Mouse (Mus musculus) C2C12 (cell line): ENCODE data around the gene Nemp1. TPM values are rescaled to one million over a fixed set of nuclear protein-coding genes. Genes with fewer than 3 reads are reported as not detected.

Experiments used
- H3K27me3 ChIP-seq: one replicate; pipeline ENCODE4 v1.6.1; 2011; ENCODE audit not compliant: control insufficient read depth, insufficient read depth, insufficient read length
- H3K36me3 ChIP-seq: one replicate; pipeline ENCODE4 v1.6.1; 2011; ENCODE audit not compliant: control insufficient read depth, insufficient read depth
- H3K4me3 ChIP-seq: one replicate; pipeline ENCODE4 v1.5.1; 2011; ENCODE audit warnings: mild to moderate bottlenecking, control low read depth; ENCODE audit not compliant: poor library complexity, insufficient read depth, severe bottlenecking
- H3K79me2 ChIP-seq: one replicate; pipeline ENCODE4 v1.6.1; 2011; ENCODE audit not compliant: control insufficient read depth, insufficient read depth
- H3K79me3 ChIP-seq: one replicate; pipeline ENCODE4 v1.6.1; 2011; ENCODE audit warnings: low read depth, control low read depth
- H3ac ChIP-seq: one replicate; pipeline ENCODE3; 2011; ENCODE audit warnings: low read depth; ENCODE audit not compliant: control insufficient read depth, insufficient read length
- CEBPB ChIP-seq: IDR thresholded peaks from one replicate; pipeline ENCODE4 v1.6.1; 2011; ENCODE audit warnings: low read depth, mild to moderate bottlenecking, control low read depth, moderate library complexity
- CTCF ChIP-seq: IDR thresholded peaks from one replicate; pipeline ENCODE4 v1.5.1; 2011; ENCODE audit not compliant: control insufficient read depth, insufficient read depth, insufficient read length
- FOSL1 ChIP-seq: IDR thresholded peaks from one replicate; pipeline ENCODE4 v1.8.0; 2011; ENCODE audit warnings: mild to moderate bottlenecking, low read length; ENCODE audit not compliant: poor library complexity, insufficient read depth, severe bottlenecking
- MAX ChIP-seq: IDR thresholded peaks from one replicate; pipeline ENCODE4 v1.6.1; 2011; ENCODE audit warnings: mild to moderate bottlenecking, control low read depth
- MYOD1 ChIP-seq: IDR thresholded peaks from one replicate; pipeline ENCODE4 v1.6.1; 2011; ENCODE audit warnings: low read depth; ENCODE audit not compliant: control insufficient read depth, insufficient read length
- MYOG ChIP-seq: IDR thresholded peaks from one replicate; pipeline ENCODE4 v1.6.1; 2011; ENCODE audit not compliant: control insufficient read depth, insufficient read length; ENCODE audit errors: extremely low read depth
- USF1 ChIP-seq: IDR thresholded peaks from one replicate; pipeline ENCODE4 v1.6.1; 2011; ENCODE audit warnings: low read depth, mild to moderate bottlenecking, control low read depth, moderate library complexity
- polyA plus RNA-seq: library from polyadenylated mRNA; unstranded; fragments of >200 nt; fragmentation: generic; extraction: Trizol; gene quantifications from one replicate; pipeline ENCODE4 v1.2.1, GENCODE M21; 2012; ENCODE audit warnings: missing spikeins

Nemp1 gene
- polyA plus RNA-seq, 1 experiment = 6.8 TPM

- no peaks in the 10 kb centered on the region for H3K79me3 ChIP-seq
- H3K36me3 ChIP-seq = no peaks in the 10 kb centered on the region
- TF ChIP-seq FOSL1 (no peak), USF1 (no peak), MYOG (no peak), MAX (no peak), CTCF (no peak), MYOD1 (no peak), CEBPB (no peak)
- H3K4me3 ChIP-seq = no peak overlapping the region
- H3K79me2 ChIP-seq = no peaks in the 10 kb centered on the region
- H3ac ChIP-seq = no peak overlapping the region
- H3K27me3 ChIP-seq = peaks cover 79% of the 10 kb centered on the region
Measured at GRCm38 (mm10) chr10:127730933-127731310, 64.2 kb downstream of the Nemp1 start.

DNA sequence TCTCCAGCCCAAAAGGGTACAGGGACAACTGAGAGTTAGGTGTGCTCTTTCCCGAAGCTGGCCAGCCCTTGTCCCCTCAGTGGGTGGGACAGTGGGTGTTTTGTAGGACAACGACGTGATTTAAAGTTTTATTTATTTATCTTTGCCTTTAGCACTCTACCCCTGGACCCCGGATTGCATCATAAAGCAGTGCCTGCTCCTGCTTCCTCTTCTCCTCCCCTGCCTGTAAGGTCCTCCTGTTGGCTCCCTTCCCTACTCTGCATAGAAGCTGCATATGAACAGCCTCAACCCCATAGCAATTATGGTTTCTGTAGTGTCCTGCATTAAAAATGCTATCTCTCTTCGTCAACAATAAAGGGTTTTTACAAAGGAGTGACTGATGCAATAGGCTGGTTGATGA is 64.7 kb downstream of the Nemp1 start:
- no peak overlapping the region for H3ac ChIP-seq
- H3K79me2 ChIP-seq = no peaks in the 10 kb centered on the region
- H3K27me3 ChIP-seq = peaks cover 74% of the 10 kb centered on the region
- H3K36me3 ChIP-seq = no peaks in the 10 kb centered on the region
- no peaks in the 10 kb centered on the region for H3K79me3 ChIP-seq
- TF ChIP-seq FOSL1 (no peak), USF1 (no peak), CEBPB (no peak), MYOD1 (no peak), MAX (no peak), MYOG (no peak), CTCF (no peak)
- H3K4me3 ChIP-seq = no peak overlapping the region

DNA sequence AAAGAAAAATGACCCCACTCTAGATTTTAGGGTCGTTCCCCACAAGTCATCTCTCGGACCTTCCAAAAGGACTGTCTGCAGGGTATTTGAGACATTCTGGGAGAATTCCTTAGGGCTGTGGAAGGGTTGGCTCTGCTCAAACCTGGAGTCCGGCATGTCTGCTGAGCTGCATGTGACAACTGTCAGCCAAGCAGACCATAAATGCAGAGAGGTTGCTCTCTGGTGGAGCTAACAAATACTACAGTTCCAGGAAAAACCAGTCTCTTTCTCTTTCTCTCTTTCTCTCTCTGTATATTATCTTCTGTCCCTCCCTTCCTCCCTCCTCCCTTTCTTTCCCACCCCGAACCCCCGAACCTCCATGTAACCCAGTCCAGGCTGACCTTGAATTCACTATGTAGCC is 67.7 kb downstream of the Nemp1 start:
- Histone ChIP-seq H3K4me3 (no peak overlapping the region), H3K27me3 (peaks cover 44% of the 10 kb centered on the region), H3K36me3 (no peaks in the 10 kb centered on the region), H3K79me2 (no peaks in the 10 kb centered on the region), H3K79me3 (no peaks in the 10 kb centered on the region), H3ac (no peak overlapping the region)
- TF ChIP-seq CTCF (no peak), MYOD1 (no peak), MAX (no peak), FOSL1 (no peak), CEBPB (no peak), USF1 (no peak), MYOG (no peak)

DNA sequence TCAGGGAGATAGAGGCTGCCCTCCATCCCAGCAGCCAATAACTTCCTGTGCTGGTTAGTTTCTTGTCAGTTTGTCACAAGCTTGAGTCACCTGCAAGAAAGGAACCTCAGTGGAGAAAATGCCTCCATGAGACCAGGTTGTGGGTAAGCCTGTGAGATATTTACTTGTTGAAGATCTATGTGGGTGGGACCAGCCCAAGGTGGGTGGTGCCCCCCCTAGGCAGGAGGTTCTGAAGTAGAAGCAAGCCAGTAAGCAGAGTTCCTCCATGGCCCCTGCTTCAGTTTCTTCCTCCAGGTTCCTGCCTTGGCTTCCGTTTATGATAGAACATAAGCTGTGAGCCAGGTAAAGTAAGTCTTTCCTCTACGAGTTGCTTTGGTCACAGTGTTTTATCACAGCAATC is 69.6 kb downstream of the Nemp1 start:
- TF ChIP-seq CTCF = no peak
- TF ChIP-seq CEBPB = no peak
- no peak for TF ChIP-seq FOSL1
- no peak for TF ChIP-seq MYOD1
- TF ChIP-seq MAX = no peak
- TF ChIP-seq USF1 = no peak
- TF ChIP-seq MYOG = no peak
- no peak overlapping the region for H3K4me3 ChIP-seq
- H3K36me3 ChIP-seq = peaks cover 1% of the 10 kb centered on the region
- H3K27me3 ChIP-seq = peaks cover 25% of the 10 kb centered on the region
- peaks cover 12% of the 10 kb centered on the region for H3K79me3 ChIP-seq
- peaks cover 17% of the 10 kb centered on the region for H3K79me2 ChIP-seq
- H3ac ChIP-seq = no peak overlapping the region

- Histone ChIP-seq H3K4me3 (no peak overlapping the region), H3K36me3 (peaks cover 8% of the 10 kb centered on the region), H3K79me2 (peaks cover 24% of the 10 kb centered on the region), H3K27me3 (peaks cover 21% of the 10 kb centered on the region), H3ac (no peak overlapping the region), H3K79me3 (peaks cover 14% of the 10 kb centered on the region)
- TF ChIP-seq CTCF = no peak
- no peak for TF ChIP-seq MYOD1
- TF ChIP-seq MAX = no peak
- TF ChIP-seq FOSL1 = no peak
- TF ChIP-seq CEBPB = no peak
- TF ChIP-seq MYOG = no peak
- no peak for TF ChIP-seq USF1
Measured at GRCm38 (mm10) chr10:127736916-127737315, 70.2 kb downstream of the Nemp1 start.

DNA sequence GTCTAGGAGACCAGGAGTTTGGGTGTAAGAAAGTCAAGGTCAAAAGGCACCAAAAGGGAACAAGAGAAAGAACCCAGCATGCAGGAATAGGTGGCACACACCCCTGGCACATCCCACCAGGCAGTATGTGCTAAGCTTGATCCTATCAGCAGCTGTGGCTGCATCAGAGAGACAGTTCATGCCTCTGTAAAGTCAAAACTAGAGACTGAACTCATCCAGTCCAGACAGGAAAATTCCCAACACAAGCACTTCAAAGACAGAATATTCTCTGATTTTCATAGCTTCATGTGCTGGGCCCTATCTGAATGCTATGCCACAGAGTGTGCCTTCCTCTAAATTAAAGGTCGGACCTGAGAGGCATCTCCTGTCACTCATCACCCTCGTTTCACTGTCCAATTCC is 70.9 kb downstream of the Nemp1 start:
- Histone ChIP-seq H3K4me3 (no peak overlapping the region), H3K79me3 (peaks cover 18% of the 10 kb centered on the region), H3K27me3 (peaks cover 15% of the 10 kb centered on the region), H3ac (no peak overlapping the region), H3K36me3 (peaks cover 14% of the 10 kb centered on the region), H3K79me2 (peaks cover 30% of the 10 kb centered on the region)
- TF ChIP-seq MYOD1 (no peak), FOSL1 (no peak), MAX (no peak), MYOG (no peak), CEBPB (no peak), USF1 (no peak), CTCF (no peak)
